Mouse (Mus musculus) adrenal gland, adult (tissue): ENCODE measurements around the gene Ctdsp2.

Experiments used
- DNase-seq, 2 experiments: peaks; one replicate each; pipeline ENCODE4 v3.0.0; 2022 to 2023; ENCODE audit warnings: low spot score in 1 of 2; ENCODE audit not compliant: inconsistent age in 2 of 2

The Ctdsp2 gene

GRCm38 (mm10) chr10:126978277-126978994, at the start of gene Ctdsp2:
Ctdsp2 (plus strand) TSS chr10:126978717.
- peak; percentile 100 for DNase-seq

GRCm38 (mm10) chr10:126928819-126929206, 49.7 kb upstream of the Ctdsp2 start:
- DNase-seq = peak; percentile 70 to 91

GRCm38 (mm10) chr10:126929543-126929942, 49.0 kb upstream of the Ctdsp2 start:
- no peak for DNase-seq

- peak in 1 of 2 experiments; percentile 55 for DNase-seq
Observed at GRCm38 (mm10) chr10:126930270-126931121, 48.0 kb upstream of the Ctdsp2 start.

GRCm38 (mm10) chr10:126931123-126931759, 47.3 kb upstream of the Ctdsp2 start:
- DNase-seq = no peak

- no peak for DNase-seq
Observed at GRCm38 (mm10) chr10:126931760-126932139, 46.8 kb upstream of the Ctdsp2 start.

GRCm38 (mm10) chr10:126934561-126934960, 44.0 kb upstream of the Ctdsp2 start:
- DNase-seq = no peak

GRCm38 (mm10) chr10:126935121-126935520, 43.4 kb upstream of the Ctdsp2 start:
- no peak for DNase-seq

- DNase-seq = no peak
Observed at GRCm38 (mm10) chr10:126935556-126936381, 42.7 kb upstream of the Ctdsp2 start.

GRCm38 (mm10) chr10:126940949-126941348, 37.6 kb upstream of the Ctdsp2 start:
- no peak for DNase-seq

- no peak for DNase-seq
Observed at GRCm38 (mm10) chr10:126945531-126945930, 33.0 kb upstream of the Ctdsp2 start.

GRCm38 (mm10) chr10:126949824-126950223, 28.7 kb upstream of the Ctdsp2 start:
- no peak for DNase-seq

GRCm38 (mm10) chr10:126950572-126950971, 27.9 kb upstream of the Ctdsp2 start:
- no peak for DNase-seq

- no peak for DNase-seq
Observed at GRCm38 (mm10) chr10:126952375-126952774, 26.1 kb upstream of the Ctdsp2 start.

GRCm38 (mm10) chr10:126953029-126953471, 25.5 kb upstream of the Ctdsp2 start:
- DNase-seq = no peak

- DNase-seq = no peak
Observed at GRCm38 (mm10) chr10:126956692-126957358, 21.7 kb upstream of the Ctdsp2 start.

GRCm38 (mm10) chr10:126957359-126958107, 21.0 kb upstream of the Ctdsp2 start:
- peak; percentile 65 to 83 for DNase-seq

- DNase-seq = no peak
Observed at GRCm38 (mm10) chr10:126960496-126960895, 18.0 kb upstream of the Ctdsp2 start.

- peak; percentile 43 to 80 for DNase-seq
Observed at GRCm38 (mm10) chr10:126961757-126962156, 16.8 kb upstream of the Ctdsp2 start.
